Mouse (Mus musculus) thymus, postnatal 36 days (tissue): ENCODE data around the gene Il17re.

ENCODE experiments used
- DNase-seq, 2 experiments: peaks; one replicate each; pipeline ENCODE4 v3.0.0; 2022; ENCODE audit warnings: mixed read lengths in 2 of 2

Gene Il17re

DNA sequence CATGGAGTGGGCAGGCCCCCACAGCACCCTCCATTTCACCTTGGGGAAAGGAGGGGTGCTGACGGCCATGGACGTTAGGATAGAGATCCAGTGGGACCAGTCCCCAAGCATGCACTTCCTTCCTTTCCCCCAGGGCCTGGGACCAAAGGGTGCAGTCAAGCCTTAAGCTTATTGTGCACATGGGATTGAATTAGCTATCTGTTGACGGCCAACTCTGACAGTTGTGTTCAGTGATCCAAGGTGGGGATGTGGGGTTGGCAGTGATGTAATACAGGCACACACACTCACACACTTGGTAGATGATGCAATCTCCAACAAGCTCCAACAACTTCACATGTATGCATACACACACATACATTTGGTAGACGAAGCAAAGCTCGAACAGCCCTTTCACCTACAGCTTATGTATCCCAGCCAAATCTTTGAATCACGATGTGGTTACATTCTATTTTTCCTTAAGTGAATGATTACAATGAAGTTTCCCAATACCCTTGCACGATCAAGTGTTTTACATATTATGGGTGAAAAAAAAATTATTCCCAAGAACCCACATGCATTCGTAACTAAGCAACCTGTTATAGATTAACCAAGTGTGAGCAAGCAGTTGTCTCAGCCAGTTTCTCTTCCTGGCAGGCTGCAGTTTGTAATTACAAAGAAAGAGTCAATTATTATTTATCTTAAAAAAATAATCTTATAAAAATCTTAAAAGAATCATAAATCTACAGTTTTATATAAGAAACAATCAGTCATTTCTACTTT lies 13.9 kb upstream of the Il17re start:
- DNase-seq: no peak

DNA sequence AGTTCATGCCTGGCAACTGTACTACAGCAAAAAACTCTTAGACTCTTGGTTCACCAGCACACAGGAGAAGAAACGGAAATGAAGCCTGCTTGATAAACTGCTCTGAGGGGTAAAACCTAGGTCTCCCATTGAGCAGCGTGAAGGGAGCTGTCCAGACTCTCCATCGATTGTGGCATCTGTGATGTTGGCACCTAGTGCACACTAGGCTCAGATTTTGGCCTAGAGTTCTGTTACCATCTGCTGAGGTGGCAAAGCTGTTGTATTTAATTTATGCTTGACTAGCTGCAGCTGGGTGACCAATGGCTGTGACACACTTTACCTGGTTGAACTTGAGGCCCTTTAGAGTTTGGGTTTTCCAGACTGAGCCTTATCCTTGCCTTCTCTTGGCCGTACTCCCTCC lies 10.6 kb upstream of the Il17re start:
- no peak for DNase-seq

DNA sequence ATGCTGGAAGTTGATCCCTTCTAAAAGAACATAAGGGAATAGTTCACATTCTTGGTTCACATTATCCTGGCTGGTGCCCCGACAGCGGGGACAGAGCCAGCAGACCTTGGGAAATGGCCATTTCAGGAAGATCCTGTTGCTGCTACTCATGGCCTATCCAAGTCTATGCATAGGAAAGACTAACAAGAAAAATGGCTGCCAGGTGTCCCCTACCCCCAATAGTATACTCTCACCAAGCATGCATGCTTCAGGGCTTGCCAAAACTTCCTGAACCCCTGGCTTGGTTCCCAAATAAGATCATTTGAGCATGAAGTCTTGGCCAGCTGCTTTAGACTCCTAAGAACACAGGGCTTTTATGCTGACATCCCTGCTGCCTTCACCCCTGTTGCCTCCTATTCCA lies 6.4 kb upstream of the Il17re start:
- no peak for DNase-seq

DNA sequence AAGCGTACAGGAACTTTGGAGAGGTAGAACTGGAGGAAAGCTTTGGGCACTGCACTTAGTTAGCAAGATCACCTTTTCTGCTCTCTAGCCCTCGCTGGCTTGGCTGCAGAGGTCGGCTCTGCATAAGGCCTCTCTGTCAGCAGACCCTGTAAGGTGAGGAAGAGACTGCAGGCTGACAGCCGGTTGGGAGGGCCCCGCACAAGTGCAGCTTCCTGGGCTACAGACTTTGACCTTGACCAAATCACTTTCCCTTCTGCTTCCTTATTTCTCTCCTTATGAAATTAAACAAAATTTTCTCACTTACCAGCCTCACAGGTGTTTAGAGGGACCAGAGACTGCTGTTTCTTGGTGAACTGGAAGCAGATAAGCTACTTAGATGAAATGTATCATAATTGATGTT lies 3.3 kb upstream of the Il17re start:
- DNase-seq: peak in 1 of 2 experiments; percentile 25

DNA sequence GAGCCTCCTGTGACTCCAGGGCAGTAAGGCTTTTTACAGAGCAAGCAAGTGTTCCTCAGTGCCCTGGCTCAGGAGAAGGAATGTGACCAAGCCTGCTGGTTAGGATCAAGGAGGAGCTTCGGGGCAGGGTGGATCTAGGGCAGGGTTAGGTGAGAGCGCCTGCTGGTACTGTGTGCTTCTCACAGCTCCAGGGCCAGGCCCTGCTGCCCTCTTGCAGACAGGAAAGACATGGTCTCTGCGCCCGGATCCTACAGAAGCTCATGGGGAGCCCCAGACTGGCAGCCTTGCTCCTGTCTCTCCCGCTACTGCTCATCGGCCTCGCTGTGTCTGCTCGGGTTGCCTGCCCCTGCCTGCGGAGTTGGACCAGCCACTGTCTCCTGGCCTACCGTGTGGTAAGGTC lies 351 bp downstream of the Il17re start:
- DNase-seq: peak; percentile 27 to 43

DNA sequence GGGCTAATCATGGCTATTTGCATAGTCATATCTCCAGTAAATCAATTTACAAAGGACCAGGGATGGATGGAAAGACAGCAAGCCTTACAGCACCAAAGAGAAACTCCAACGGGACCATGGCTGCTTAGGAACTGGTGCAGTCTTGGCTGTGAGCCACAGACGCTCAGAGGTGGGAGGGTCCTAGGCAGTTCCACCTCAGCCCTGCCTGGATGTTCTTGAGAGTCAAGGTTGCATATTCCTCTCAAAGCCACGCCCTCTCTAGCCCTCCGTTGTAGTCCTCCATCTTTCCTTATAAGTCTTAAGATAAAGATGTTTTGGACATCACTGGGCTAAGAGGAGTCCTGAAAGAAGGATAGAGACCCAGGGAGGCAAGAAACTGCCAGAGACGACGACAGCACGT lies 5.8 kb downstream of the Il17re start:
- DNase-seq: no peak

DNA sequence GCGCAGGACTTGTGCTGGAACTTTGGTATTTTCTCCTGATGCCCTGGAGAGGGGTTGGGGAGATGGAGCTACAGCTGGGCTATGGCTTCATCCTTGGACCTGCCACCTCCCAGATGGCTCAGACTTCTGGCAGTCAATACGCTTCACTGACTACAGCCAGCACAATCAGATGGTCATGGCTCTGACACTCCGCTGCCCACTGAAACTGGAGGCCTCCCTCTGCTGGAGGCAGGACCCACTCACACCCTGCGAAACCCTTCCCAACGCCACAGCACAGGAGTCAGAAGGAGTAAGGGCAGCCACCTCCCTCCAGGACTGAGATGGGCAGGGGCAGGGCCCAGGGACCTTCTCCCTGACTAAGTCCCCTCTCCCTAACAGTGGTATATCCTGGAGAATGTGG lies 7.3 kb downstream of the Il17re start:
- no peak for DNase-seq

DNA sequence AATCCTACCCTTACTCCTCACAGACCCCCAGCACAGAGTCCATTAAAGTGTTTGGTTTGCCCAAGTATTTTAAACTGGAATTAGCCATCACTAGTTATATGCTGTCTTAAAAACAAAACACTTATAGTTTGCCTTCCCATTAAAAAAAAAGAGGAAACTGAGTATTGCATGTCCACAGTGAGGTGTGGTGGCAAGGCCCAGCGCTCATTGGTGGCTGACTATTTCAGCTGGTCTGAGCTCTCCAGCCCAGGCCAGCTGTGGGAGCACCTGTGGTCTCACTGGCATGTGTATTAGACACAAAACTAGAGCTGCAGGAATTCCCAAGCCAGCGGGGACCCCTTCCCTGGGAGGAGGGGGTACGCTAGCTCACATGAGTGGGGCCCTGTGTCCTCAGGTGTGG lies 10.2 kb downstream of the Il17re start:
- DNase-seq: no peak

DNA sequence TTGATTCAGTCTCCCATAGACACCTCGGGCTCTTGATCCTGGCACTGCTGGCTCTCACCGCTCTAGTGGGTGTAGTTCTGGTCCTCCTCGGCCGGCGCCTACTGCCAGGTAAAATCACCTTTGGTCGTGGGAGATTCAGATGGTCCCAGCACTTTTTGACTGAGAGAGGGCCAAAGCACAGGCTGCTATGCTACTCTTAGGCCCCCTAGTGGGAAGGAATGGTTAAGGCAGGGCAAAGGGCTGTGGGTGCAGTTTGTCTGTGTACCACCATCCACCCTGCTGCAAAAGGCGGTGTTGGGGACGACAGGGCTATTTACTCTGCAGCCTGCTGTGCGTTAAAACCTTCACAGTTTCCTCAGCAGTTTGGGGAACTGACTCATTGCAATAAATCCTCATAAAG lies 10.7 kb downstream of the Il17re start:
- peak; percentile 79 to 80 for DNase-seq

DNA sequence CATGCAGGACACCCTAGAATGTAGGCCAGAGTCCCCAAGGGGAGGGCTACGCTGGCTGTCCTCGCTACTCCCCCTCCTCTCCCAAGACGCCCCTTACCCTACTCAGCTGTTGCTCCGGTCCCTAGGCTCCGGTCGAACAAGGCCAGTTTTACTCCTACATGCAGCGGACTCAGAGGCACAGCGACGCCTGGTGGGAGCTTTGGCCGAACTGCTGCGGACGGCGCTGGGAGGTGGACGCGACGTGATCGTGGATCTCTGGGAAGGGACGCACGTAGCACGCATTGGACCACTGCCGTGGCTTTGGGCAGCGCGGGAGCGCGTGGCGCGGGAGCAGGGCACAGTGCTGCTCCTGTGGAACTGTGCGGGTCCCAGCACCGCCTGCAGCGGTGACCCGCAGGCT lies 11.1 kb downstream of the Il17re start:
- peak; percentile 68 to 69 for DNase-seq

DNA sequence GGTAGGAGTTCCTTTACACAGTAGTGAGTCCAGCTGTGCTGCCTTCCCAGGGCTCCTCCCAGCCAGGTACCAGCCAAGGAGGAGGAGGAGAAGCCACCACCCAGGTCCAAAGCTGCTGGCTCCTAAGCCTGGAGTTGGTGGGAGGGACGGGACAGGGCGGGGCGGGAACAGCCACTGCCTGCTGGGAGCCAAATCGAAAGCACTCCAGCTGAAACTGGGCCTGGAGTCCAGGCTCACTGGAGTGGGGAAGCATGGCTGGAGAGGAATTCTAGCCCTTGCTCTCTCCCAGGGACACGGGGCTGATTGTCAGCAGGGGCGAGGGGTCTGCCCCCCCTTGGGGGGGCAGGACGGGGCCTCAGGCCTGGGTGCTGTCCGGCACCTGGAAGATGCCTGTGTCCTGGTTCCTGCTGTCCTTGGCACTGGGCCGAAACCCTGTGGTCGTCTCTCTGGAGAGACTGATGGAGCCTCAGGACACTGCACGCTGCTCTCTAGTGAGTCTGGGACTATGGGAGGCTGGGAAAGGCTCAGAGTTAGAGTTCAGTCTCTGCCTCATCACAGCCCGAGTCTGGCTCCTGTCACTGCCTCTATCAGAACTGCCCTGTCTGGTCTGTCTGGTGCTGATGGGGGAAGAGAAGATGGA lies 13.1 kb downstream of the Il17re start, which contains the start of gene Il17rc:
Gene Il17rc (plus strand): TSS at position 131 of the 640 bp plus-strand sequence.
- no peak for DNase-seq

DNA sequence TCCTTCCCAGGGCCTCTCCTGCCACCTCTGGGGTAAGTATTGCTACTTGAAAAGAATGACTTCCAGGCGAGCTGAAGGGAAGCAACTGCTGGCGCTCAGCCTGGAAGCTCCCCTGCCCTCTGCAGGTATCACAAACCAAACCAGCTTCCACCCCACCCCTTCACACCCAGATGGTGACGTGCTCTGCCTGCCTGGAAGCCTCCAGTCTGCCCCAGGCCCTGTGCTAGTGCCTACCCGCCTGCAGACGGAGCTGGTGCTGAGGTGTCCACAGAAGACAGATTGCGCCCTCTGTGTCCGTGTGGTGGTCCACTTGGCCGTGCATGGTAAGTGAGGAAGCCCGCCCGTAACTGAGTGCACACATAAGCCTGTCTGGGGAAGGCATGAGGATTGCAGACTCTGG lies 13.8 kb downstream of the Il17re start:
- no peak for DNase-seq

DNA sequence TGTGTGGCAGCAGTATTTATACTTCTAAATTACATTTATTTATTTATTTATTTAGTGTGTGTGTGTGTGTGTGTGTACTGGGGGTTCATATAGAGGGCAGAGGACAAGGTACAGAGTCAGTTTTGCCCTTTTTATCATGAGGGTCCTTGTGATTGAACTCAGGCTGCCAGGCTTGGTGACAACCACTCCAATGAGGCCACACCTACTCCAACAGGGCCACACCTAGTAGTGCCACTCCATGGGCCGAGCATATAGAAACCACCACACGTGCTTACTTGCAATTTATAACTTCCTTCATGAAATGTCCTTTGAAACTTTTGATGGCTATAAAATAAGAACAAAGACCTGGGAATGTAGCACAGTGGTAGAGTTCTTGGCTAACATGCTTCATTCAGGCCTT lies 15.0 kb downstream of the Il17re start:
- no peak for DNase-seq

DNA sequence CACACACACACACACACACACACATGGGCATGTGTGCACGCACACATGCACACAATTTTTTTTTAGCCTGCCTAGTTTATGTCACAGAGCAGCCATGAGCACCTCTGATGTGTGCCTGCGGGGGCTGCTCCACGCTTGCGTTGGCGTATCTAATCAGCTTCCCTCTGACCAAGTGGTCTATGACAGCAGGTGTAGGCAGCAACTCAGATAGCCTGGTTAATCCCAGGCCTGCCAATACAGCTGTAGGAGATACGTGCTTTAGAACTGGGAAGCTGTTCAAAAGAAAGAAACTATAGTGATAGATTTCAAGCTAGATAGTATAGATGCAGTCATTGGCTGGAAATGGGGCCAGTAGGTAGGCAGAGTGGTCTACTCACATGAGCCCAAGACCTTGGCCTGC lies 15.4 kb downstream of the Il17re start:
- no peak for DNase-seq

DNA sequence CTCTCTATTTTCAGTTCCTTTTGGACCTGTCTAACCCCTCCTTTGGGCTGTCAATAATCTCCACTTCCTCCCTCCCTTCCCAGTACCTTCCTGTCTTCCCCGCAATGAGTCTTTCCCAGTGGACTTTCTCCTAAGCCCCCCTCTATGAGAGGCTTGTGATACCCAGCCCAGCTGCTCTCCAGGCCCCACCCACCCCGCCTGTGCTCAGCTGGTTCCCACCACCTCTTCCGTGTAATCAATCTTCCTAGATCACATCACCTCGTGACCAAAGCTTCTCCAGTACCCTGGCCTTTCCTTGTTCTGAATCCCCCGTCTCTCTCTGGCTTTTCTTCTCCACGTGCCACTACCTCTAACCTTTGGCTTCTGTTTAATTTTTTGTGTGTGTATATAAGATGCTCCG lies 19.1 kb downstream of the Il17re start:
- no peak for DNase-seq

DNA sequence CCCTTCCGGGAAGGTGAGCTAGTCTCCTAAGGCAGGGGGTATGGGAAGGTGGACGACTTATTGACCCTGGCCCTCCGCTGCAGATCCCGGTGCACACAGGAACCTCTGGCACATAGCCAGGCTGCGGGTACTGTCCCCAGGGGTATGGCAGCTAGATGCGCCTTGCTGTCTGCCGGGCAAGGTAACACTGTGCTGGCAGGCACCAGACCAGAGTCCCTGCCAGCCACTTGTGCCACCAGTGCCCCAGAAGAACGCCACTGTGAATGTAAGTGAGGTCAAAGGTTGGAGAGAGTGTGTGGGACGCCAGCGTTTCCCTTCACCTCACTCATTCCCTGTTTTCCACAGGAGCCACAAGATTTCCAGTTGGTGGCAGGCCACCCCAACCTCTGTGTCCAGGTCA lies 20.6 kb downstream of the Il17re start:
- no peak for DNase-seq

DNA sequence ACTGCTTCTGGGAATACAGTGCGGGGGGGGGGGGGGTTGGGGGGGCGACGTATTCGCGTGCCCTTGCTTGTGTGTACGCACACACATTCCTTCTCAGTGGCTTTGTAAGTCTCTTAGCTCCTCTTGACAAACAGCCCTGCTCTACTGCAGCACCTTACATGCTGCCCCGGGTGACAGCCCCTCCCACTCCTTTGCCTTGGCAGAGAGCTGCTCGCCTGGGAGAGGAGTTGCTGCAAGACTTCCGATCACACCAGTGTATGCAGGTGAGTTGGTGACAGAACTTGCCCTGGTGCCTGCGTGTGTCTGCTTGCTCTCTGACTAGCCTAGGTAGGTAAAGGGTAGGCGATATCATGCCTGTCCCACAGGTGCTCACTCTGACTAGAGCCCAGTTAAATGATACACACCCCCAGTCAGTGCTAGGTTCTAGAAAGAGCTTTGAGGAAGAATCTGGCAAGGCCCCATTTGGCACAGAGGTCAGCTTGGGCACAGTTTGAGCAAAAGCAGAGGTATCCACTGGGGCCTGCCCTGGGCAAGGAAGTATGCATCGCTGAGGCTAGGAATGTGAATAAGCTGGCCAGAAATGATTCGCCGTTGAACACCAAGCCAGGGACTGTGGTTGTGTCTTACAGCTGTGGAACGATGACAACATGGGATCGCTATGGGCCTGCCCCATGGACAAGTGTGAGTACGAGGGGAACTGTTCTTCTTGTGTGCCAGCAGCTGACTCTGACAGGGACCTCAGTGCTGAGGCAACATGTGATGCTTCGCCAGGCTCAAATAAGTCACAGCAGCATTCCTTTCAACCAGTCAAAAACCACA lies 22.5 kb downstream of the Il17re start:
- DNase-seq: no peak

DNA sequence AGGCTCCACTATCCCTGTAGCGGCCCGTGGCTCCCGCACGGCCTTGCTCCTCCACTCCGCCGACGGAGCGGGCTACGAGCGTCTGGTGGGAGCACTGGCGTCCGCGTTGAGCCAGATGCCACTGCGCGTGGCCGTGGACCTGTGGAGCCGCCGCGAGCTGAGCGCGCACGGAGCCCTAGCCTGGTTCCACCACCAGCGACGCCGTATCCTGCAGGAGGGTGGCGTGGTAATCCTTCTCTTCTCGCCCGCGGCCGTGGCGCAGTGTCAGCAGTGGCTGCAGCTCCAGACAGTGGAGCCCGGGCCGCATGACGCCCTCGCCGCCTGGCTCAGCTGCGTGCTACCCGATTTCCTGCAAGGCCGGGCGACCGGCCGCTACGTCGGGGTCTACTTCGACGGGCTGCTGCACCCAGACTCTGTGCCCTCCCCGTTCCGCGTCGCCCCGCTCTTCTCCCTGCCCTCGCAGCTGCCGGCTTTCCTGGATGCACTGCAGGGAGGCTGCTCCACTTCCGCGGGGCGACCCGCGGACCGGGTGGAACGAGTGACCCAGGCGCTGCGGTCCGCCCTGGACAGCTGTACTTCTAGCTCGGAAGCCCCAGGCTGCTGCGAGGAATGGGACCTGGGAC lies 24.3 kb downstream of the Il17re start:
- peak in 1 of 2 experiments; percentile 52 for DNase-seq

DNA sequence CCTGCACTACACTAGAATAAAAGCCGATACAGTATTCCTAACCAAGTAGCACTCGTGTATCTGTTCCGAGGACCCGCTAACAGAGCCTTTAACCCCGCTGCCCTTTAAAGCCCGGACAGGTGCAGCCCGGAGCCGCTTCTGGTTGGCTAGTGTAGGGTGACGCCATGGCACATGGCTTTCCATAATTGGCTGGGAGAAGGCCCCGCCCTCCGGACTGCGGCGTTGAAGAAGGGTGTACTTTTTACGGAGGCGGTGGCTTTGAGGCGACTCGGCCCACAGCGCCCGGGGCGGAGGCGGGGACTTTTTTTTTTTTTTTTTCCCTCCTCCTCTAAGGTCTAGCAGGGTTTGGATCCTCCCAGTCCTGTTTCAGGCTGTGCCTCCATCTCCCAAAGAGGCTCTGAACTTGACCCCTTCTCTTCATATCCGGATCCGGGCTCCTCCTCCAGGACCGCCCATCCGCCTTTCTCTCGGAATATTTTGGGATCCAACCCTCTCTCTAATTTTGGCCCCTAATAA lies 24.9 kb downstream of the Il17re start, which contains the start of gene Creld1:
Gene Creld1 (plus strand): TSS at position 198 of the 516 bp plus-strand sequence.
- peak; percentile 88 to 93 for DNase-seq

DNA sequence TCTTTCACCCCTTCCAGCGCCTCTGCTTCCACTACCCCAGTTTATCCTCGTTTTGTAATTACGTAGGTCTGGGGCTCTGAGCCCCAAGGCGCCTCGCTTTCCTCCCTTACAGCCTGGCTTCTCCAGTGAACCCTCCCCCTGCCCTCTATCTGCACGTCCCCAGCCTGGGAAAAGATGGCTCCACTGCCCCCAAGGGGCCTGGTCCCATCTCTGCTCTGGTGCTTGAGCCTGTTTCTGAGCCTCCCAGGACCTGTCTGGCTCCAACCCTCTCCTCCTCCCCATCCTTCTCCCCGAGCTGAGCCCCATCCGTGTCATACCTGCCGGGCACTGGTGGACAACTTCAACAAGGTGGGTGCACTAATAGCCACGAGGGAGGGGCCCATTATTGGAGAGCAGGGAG lies 25.4 kb downstream of the Il17re start:
- DNase-seq: peak in 1 of 2 experiments; percentile 39

DNA sequence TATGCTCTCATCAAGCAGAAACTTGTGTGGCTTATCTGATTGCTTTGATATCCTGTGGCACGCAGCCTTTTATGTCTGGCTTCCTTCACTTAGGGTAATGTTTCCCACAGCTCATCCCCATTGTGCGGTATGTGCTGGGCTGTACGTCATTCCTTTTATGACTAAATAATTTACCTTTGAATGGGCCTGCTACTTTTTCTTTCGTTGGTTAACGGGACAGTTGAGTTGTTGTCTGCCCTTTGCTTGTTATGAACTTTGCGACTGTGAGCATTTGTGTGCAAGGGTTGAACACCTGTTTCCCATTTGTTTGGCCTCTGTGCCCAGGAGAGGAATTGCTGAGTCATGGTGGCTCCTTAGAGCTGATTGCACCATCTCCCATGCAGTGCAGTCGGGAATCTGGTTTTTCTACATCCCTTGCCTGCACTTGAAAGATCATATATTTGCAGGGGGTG lies 28.9 kb downstream of the Il17re start:
- DNase-seq: no peak

DNA sequence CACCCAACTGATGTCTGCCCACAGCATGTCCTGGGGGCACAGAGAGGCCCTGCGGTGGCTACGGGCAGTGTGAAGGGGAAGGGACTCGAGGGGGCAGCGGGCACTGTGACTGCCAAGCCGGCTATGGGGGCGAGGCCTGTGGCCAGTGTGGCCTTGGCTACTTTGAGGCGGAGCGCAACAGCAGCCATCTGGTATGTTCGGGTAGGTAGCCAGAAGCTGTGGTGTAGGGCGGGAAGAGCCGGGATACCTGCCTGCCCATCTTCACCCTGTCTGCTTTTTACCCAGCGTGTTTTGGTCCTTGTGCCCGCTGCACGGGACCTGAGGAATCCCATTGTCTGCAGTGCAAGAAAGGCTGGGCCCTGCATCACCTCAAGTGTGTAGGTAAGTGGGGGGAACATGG lies 31.1 kb downstream of the Il17re start:
- DNase-seq: no peak
